Mouse (Mus musculus) kidney, adult 2 months (tissue): ENCODE results near the gene Hmgb4.

Source experiments
- CTCF ChIP-seq: fragments of 200-500 bp; conservative IDR thresholded peaks from 2 replicates; pipeline ENCODE4 v1.5.1; 2011; ENCODE audit warnings: low read depth, mild to moderate bottlenecking, control low read depth, low read length, moderate library complexity, mixed read lengths; ENCODE audit not compliant: insufficient read depth, insufficient read length
- POLR2A ChIP-seq: fragments of 200-500 bp; IDR thresholded peaks from one replicate; pipeline ENCODE4 v1.6.1; 2011; ENCODE audit warnings: low read depth, low read length, control low read depth

DNA sequence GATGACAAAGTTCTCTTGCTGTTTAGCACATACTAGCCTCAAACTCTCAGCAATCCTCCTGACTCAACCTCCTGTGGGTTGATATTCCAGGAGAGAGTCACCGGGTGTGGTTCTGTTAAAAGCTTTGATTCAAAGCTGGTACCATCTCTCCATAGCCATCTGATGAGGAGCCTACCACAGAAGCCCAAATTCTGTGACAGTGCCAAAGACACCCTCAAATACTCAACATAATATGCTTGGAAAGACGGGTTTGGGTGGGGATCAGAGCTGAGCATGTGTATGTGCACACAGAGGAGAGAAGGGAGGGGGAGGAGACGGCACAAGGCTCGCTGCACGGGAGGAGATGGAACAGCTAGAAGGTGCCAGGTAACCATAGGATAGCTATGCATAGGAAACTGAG is 14.4 kb upstream of the Hmgb4 start:
- no peak for TF ChIP-seq POLR2A
- no peak for TF ChIP-seq CTCF
